Mouse (Mus musculus) mouse trophoblast stem cell (cell line): ENCODE data around the gene Pced1a.

Source experiments
- in situ Hi-C, 2 experiments: fragments of 300-500 bp; cut with MseI, MboI; formaldehyde crosslinking; loops; 2 replicates in 1 of 2; 3 replicates in 1 of 2; pipeline ENCODE4 v1.15.1; 2025

Pced1a gene

GRCm38 (mm10) chr2:130436769-130437168 lies 12.3 kb upstream of the Pced1a start:
- in situ Hi-C loops = no loop called here

- in situ Hi-C loops = no loop called here
Observed at GRCm38 (mm10) chr2:130433152-130433551, 8.7 kb upstream of the Pced1a start.

- in situ Hi-C loops = no loop called here
Observed at GRCm38 (mm10) chr2:130432157-130432556, 7.7 kb upstream of the Pced1a start.

GRCm38 (mm10) chr2:130430484-130430883 lies 6.0 kb upstream of the Pced1a start:
- in situ Hi-C loops = no loop called here

- in situ Hi-C loops = no loop called here
Observed at GRCm38 (mm10) chr2:130429851-130430250, 5.3 kb upstream of the Pced1a start.

- in situ Hi-C loops = no loop called here
Observed at GRCm38 (mm10) chr2:130425112-130425511, 611 bp upstream of the Pced1a start.

GRCm38 (mm10) chr2:130423397-130424125 lies 940 bp downstream of the Pced1a start:
- in situ Hi-C loops = no loop called here

GRCm38 (mm10) chr2:130421781-130422620 lies 2.5 kb downstream of the Pced1a start:
- in situ Hi-C loops = no loop called here

- in situ Hi-C loops = no loop called here
Observed at GRCm38 (mm10) chr2:130414094-130414856, 10.2 kb downstream of the Pced1a start.

- in situ Hi-C loops = no loop called here
Observed at GRCm38 (mm10) chr2:130412775-130413174, 11.7 kb downstream of the Pced1a start.

GRCm38 (mm10) chr2:130411558-130412495 lies 12.7 kb downstream of the Pced1a start:
- in situ Hi-C loops = no loop called here

GRCm38 (mm10) chr2:130408194-130408593 lies 16.3 kb downstream of the Pced1a start:
- in situ Hi-C loops = no loop called here

GRCm38 (mm10) chr2:130406178-130406577 lies 18.3 kb downstream of the Pced1a start, which contains the start of gene Tmem239:
Gene Tmem239 (plus strand): TSS chr2:130406478.
- in situ Hi-C loops = no loop called here

GRCm38 (mm10) chr2:130404939-130405338 lies 19.6 kb downstream of the Pced1a start, which contains the start of the genes Gm28372 and 1700020A23Rik:
Gene Gm28372 (plus strand): TSS chr2:130405239.
Gene 1700020A23Rik (plus strand): TSS chr2:130405259.
- in situ Hi-C loops = no loop called here

GRCm38 (mm10) chr2:130401891-130402290 lies 22.6 kb downstream of the Pced1a start:
- in situ Hi-C loops = no loop called here

- in situ Hi-C loops = no loop called here
Observed at GRCm38 (mm10) chr2:130400046-130400445, 24.5 kb downstream of the Pced1a start.

GRCm38 (mm10) chr2:130398091-130398490 lies 26.4 kb downstream of the Pced1a start:
- in situ Hi-C loops = no loop called here

GRCm38 (mm10) chr2:130397186-130397985 lies 27.1 kb downstream of the Pced1a start, which contains the start of gene Cpxm1:
Gene Cpxm1 (minus strand): TSS chr2:130397574.
- in situ Hi-C loops = no loop called here

GRCm38 (mm10) chr2:130395696-130396095 lies 28.8 kb downstream of the Pced1a start:
- in situ Hi-C loops = no loop called here

- in situ Hi-C loops = no loop called here
Observed at GRCm38 (mm10) chr2:130392836-130393235, 31.7 kb downstream of the Pced1a start.
